Mouse (Mus musculus): ENCODE data around the gene Adipor2.

Adipor2 gene

DNA sequence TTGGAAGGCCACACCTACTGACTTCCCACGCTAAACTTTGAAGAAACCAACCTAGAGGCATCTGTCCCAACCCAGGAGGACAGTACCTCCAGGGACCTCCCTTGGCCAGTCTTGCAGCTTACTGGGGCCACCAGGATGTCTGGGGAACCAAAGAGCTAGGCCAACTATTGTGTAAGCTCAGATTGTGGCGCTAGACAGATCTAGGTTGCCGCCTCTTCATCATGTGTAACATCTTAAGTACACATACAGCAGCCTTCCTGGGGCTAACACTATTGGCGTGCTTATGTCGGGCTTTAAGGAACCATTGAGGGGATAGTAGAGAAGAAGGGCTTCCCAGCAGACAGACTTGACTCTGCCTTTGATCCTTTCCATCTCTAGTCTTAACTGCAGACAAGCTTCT is 69.7 kb downstream of the Adipor2 start:
- no peak for DNase-seq (ENCODE audit: low read depth, low spot score)

DNA sequence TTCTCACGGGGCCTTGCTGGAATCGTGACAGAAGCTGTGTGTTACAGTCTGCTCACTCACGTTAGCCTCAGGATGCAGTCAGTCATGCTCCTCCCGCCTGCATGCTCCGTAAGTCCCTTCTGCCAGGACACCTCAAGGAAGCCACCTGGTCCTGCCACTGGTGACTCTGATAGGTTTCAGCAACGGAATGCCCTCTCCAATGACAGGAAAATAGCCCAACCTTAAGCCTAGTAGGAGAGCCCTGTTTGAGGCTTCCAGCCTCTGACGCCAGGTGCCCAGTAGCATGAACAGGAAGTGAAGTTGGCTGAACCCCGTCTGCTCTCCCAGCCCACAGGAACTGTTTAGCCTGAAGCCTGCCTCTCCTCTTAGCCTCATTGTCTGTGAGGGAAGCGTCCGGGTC is 71.2 kb downstream of the Adipor2 start:
- DNase-seq (ENCODE audit: low read depth, low spot score) = no peak

DNA sequence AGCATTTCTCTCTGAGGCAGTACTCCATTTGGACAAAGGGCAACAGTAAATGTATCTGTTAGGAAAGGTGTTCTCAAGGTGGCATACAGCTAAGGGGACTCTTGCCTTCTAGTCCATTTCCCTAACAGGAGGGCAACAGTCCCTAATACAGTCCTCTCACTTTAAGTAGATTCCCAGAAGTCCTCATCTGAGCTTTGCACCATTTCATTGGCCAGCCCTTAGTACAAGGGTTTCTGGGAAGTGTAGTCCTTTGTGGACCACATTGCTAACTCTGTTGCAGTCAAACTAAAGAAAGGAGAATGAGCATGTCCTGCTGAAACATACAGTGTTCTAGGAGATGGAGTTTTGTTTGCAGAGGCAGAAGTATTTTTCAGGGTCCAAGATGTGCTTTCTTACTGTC is 76.1 kb downstream of the Adipor2 start:
- DNase-seq (ENCODE audit: low read depth, low spot score) = peak; percentile 51

DNA sequence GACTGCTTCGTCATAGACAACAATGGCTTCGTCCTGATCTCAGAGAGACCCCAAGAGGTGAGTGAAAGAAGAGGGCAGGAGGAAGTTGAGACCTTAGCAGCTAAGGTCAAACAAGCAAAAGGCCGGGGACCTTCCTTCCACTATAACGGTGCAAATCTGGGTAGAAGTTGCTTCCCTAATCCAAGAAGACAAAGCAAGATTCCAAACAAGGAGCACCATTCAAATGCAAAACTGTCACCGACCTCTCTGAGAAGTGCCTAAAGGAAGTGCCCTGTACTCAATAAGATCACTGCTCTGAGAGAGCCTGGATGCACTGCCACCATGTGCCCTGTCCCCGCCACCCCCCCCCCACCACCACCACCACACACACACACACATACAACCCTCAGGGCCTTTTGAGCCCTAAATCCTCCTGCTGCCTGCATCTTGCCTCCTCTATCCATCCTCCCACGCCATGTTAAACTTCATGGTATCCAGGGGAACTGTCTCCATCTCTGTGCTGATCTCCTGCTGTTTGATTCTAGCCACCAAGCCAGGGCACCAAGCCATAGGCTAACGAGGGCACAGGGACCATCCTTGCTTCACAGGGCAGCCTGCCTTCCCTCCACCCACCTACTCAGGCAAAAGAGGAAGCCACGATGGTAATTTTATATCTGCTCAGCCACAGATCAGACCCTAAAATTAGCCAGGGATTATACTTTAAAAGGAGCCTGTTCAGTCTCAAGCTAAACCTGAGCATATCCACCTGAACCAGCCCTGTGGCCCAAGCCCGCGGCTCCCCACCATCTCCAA is 79.2 kb downstream of the Adipor2 start:
- peak; percentile 84 for DNase-seq (ENCODE audit: low read depth, low spot score)

DNA sequence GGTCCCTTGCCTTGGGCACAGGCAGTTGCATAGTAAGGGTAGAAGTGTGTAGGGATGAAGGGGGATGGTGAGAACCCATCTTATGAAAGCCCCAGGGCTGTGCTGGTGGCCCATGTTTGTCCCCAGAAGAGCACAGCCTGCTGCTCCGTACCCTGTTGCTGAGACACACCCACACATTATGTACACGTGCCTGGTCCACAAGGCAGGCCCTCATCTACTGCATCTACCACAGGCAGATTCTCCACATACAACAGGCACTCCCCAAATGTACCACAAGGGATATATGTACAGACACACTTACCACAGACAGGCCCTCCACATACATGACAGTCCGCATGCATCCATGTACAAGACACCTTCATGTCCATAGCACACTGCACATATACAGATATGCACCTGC is 80.2 kb downstream of the Adipor2 start:
- no peak for DNase-seq (ENCODE audit: low read depth, low spot score)

DNA sequence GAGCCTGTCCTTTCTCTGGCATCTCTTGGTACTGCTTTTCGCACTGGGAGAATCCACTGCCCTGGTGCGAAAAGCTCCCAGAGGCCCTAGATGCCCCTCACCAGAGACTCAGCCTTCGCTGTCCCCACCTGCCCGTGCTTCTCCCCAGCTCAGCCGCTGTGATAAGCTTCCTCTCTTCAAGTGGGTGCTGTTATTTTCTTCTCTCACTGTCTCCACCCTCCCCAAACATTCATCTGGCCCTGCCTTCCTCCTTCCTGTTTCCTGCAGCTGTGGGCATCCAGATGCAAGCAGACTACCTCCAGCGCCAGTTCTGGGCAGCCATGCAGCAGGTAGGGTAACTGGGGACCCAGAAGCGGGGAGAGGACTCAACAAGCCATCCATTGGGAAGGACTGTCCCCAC is 81.4 kb downstream of the Adipor2 start:
- no peak for DNase-seq (ENCODE audit: low read depth, low spot score)

GRCm38 (mm10) chr6:119333831-119334230 is 83.7 kb downstream of the Adipor2 start:
- no peak for DNase-seq (ENCODE audit: low read depth, low spot score)

- DNase-seq (ENCODE audit: low read depth, low spot score) = no peak
Measured at GRCm38 (mm10) chr6:119333202-119333601, 84.3 kb downstream of the Adipor2 start.

- DNase-seq (ENCODE audit: low read depth, low spot score) = peak; percentile 72
Measured at GRCm38 (mm10) chr6:119332111-119332510, 85.4 kb downstream of the Adipor2 start.

DNA sequence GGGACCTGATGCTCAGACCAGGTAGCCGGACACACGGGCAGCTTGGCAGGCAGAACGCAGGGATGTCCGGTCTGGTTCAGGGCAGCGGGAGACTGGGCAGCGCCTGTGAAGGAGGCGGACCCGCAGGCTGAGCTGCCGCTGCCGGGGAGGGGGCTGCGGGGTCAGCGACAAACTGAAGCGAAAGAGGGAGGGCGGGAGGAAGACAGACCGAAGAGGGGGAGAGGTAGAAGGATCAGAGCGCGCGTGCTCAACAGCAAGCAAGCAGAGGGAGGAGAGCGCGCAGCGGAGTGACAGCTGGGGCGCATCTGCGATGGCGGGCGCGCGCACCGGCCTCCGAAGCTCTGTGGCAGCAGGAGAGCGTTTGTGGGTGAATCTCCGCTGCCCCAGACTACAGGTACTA is 87.0 kb downstream of the Adipor2 start, which contains the start of gene Lrtm2:
TSS of gene Lrtm2 (minus strand) at position 261 of the 400 bp plus-strand sequence.
- peak; percentile 34 for DNase-seq (ENCODE audit: low read depth, low spot score)

GRCm38 (mm10) chr6:119329936-119330335 is 87.6 kb downstream of the Adipor2 start:
- DNase-seq (ENCODE audit: low read depth, low spot score) = no peak

DNA sequence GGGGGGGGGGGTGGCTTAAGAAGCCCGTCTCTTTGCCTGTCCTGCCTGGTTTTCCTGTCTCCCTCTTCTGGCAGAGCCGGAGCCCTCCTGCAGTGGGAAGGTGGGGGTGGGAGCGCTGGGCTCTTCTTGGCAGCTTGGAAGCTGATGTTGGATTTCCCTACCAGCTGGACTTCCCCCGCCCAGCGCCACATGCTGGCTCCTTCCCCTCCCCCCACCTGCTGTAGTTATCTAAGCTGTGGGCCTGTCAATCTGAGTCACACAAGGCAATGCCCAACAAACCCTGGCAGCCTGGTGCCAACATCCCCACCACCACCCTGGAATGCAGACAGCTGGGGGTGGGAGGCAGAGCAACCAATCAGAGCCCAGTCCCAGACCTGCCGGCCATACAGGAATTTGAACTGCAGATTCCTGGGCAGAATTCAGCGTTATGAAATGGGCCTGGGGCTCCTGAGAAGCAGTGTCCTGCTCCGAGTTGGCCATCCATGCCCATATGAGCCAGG is 88.2 kb downstream of the Adipor2 start:
- no peak for DNase-seq (ENCODE audit: low read depth, low spot score)

GRCm38 (mm10) chr6:119328521-119329115 is 88.9 kb downstream of the Adipor2 start:
- DNase-seq (ENCODE audit: low read depth, low spot score) = peak; percentile 48

DNA sequence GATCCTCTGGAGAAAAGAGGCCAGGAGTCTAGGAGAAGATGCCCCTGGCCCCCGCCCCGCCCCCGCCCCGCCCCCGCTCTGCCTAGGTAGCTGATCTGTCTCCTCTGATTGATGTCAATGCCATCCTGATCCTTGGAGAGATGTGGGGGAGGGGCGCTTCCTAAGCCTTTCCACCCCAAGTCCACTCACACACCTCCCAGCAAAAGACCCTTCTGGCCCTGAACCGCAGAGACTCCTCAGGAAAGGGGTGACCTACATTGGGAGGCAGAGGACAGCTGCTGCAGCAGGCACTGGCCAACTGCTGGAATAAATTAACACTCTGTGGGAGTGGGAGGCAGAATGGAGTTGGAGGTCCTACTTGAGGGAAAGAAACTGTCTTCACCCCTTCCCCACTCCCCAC is 91.0 kb downstream of the Adipor2 start:
- no peak for DNase-seq (ENCODE audit: low read depth, low spot score)

GRCm38 (mm10) chr6:119325978-119326377 is 91.5 kb downstream of the Adipor2 start:
- no peak for DNase-seq (ENCODE audit: low read depth, low spot score)

DNA sequence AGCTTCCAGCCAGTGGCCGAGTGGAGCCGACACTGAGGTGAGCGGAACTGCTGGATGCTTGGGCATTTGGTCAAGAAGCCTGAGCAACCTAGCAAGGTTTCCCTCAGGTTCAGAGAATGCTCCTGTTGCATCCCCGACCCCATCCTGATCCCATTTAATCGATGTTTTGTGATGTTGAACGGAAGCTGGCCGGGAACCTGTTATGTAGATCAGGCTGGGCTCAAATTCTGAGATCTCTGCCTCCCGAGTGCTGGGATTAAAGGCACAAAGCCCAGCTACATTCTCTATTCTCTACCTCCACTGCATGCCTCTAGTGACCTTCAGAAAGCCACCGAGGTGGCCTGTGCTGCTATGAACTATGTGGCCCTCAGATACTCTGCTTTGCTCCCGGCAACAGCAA is 92.7 kb downstream of the Adipor2 start:
- DNase-seq (ENCODE audit: low read depth, low spot score) = peak; percentile 94

GRCm38 (mm10) chr6:119321752-119322151 is 95.8 kb downstream of the Adipor2 start:
- no peak for DNase-seq (ENCODE audit: low read depth, low spot score)

DNA sequence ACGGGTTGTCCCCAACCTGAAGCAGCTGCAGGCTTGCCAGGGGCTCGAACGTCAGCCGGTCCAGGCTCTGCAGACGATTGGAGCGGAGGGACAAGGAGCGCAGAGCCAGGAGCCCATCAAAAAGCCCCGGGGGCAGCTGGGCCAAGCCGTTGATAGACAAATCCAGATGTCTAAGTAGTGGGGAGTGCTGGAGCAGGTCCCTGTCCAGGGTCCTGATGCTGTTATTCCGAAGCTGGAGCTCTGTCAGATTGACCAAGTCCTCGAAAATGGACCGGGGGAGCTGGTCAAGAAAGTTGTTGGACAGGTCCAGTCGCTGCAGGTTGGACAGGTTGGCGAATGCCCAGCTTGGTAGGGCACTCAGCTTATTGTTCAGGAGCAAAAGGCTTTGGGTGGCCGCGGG is 97.0 kb downstream of the Adipor2 start:
- peak; percentile 67 for DNase-seq (ENCODE audit: low read depth, low spot score)

DNA sequence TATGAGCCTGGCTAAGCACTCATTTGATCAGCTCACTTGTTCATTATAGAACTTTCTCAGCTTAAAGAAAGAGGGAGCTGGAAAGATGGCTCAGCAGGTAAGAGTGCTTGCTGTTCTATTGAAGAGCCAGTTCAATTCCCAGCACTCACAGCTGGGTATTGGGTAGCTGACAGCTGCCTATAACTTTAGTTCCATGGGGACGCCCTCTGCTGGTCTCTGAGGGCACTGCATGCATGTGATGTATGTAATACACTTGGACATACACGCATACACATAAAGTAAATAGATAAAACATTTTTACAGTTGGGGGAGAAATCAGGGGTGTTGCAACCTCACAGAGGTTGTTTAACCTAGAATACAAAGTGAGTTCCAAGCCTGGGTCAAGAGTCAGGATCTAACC is 98.1 kb downstream of the Adipor2 start:
- DNase-seq (ENCODE audit: low read depth, low spot score) = peak; percentile 72

- no peak for DNase-seq (ENCODE audit: low read depth, low spot score)
Measured at GRCm38 (mm10) chr6:119318732-119319131, 98.8 kb downstream of the Adipor2 start.

- DNase-seq (ENCODE audit: low read depth, low spot score) = no peak
Measured at GRCm38 (mm10) chr6:119314751-119315476, 102.6 kb downstream of the Adipor2 start.

GRCm38 (mm10) chr6:119313588-119314375 is 103.7 kb downstream of the Adipor2 start:
- DNase-seq (ENCODE audit: low read depth, low spot score) = no peak

Data from ES-CJ7 (cell line).